Mouse (Mus musculus) ovary, postnatal 36 days (tissue): ENCODE results near the gene Ndufa11.

Source experiments
- DNase-seq: peaks from one replicate; pipeline ENCODE4 v3.0.0; 2022; ENCODE audit warnings: low spot score, mixed read lengths

Ndufa11 gene

DNA sequence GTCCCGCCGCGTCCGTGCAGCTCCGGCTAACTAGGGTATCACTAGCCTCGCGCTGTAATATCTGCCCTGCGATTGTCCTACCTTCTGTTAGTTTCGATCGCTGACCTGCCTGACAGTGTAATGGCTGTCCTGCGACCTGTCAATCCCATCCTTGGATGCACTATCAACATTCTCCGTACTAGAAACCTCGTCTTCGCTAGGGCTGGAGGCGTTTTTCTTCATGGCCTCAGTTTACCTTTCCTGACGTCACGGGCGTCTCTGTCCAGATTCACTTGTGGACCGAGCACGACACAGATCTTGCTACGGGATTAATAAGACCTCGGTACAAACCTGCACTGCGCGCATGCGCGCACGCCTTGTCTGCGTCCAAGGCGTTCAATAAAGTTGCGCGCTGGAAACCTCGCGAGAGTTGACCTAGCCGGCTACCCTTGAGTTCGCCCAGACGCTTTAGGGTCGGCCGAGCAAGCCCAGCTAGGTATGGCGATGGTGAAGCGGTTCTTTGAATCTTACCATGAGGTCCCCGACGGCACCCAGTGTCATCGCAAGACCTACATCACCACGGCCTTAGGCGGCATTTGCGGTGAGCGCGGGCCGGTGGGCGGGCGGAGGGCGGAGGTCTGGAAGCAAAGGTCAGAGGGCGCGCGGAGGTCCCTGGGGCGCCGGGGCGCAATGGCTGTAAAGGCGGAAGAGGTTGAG, at the start of gene Ndufa11, which contains the start of gene Vmac:
Ndufa11 (plus strand) TSS at position 405 of the 696 bp plus-strand sequence.
Vmac (minus strand) TSS at position 660 of the 696 bp plus-strand sequence.
- peak; percentile 93 for DNase-seq

DNA sequence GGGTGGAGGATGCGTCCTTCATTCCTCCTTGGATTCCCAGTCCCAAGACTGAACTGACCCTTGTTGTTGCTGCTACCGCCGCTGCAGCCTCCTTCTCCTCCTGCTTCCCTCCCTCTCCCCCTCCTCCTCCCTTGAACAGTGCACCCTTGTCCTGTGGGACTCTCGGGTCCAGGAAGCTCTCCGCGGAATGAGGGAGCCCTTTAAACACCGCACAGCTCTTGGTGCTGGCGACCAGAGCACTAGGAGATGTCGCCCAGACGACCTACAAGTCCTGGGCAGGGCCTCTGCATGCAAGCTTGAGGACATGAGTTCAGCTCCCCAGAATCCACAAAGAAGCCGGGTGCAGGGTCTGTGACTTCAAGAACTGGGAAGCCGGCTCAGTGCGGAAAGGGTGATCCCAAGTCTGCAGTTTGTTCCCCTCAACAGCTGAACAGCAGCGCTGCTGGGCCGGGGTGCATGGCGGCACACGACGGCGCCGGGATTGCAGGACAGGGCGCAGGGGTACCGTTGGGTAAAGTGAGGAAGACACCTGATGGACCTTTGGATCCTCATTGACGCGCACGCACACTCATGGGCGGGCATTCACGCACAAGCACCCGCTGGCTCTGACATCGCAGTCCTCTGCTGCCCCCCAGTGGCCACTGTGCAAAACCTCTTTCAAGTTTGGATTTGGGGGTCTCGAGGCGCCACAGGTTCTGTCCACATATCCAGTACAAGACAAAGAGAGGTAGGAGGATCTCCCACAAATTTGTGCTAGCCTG, 49.0 kb upstream of the Ndufa11 start:
- peak; percentile 81 for DNase-seq

DNA sequence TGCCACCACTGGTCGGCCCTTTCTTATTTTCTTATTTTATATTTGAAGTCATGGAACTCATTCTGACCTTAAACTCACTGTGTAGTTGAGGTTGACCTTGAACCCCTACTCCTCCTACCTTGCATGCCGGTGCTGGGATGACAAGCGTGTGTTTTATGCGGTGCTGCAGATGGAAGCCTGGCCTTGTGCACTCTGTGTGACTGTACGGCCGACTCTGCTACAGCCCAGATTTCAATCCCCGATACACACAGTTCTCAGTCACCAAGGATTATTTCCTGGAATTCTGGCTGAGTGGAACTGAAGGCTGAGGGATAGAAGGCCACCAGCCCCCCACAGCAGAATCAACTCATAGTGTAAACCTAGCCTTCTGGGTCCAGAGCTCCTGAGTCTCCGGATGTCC, 47.8 kb upstream of the Ndufa11 start:
- no peak for DNase-seq

DNA sequence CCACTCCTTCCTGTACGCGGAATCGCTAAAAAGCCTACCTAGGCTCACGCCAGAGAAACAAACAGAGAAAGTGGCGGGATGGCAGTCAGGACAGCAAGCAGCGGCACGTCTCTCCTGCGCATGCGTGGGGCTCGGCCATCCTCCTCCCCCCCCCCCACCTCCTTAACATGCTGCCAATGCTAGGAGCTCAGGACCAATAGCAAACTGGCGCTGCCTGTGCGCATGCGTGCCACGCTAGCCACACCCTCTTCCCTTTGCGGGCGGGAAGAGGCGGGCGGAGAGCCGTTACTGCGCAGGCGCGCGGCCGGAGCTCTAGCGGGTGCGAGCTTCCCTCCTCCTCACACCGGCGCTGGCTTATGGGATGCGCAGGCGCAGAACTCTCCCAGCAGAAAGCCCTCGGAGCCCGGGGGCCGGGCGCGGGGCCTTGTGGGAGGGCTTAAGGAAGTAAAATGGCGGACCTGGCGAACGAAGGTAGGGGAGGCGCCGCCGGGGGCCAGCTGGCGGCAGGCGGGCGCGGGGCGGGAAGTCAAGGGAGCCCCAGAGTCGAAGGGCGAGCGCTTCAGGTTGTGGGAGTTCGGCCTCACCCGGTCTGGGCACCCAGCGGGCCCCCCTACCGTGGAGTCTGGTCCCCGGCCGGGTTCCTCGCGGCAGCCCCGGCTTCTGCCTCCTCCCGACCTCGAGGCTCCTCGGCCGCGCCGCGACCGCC, 44.5 kb upstream of the Ndufa11 start, which contains the start of gene Ranbp3:
Ranbp3 (plus strand) TSS at position 354 of the 706 bp plus-strand sequence.
- DNase-seq = peak; percentile 100

DNA sequence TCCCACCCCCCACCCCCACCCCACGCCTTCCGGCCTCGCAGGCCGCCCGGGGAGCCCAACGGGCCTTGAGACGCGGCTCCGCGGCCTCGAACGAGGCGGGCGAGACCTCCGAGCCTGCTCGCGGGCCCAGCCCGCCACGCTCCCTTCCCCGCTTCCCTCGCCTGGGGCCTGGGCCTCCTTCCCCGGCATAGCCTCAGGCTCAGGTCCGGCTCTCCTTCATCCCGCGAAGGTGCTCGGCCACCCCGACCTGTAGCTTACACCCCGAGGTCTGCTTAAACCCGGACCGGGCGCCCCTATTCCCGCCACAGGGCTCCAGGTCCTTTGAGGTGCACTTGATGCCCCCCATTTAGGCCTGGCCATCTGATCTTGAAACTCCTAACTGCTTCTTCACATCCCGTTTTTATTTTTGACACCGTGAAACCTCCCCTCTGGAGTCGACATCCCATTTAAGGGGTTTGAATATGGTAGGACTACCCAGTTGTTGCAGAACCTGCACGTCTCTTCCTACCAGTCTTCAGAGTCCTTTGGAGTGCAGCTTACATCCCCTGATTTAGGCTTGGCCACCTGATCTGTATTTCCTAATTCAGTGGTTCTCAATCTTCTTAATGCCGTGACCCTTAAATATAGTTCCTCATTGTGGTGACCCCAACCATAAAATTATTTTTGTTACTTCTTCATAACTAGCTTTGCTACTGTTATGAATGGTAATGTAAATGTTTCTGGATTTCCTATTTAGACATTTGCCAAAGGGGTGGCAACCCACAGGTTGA, 43.7 kb upstream of the Ndufa11 start:
- no peak for DNase-seq

DNA sequence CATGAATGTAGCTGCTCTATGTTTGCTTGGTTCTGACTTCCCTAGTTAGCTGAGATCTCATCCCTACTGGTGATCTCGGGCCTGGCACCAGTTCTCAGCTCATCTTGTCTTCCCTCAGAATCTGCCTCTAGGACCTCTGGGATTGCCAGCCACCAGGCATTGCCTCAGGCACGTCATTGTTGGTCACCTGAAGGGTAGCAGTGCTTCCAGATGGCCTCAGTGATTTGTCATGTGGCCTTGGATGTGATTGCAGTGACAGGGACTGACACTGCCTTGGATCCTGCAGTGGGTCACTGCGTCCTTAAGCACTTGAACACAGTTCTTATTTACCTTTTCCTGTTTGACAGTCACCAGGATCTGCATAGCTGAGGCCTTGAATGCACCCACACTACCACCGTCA, 35.8 kb upstream of the Ndufa11 start:
- DNase-seq = no peak

DNA sequence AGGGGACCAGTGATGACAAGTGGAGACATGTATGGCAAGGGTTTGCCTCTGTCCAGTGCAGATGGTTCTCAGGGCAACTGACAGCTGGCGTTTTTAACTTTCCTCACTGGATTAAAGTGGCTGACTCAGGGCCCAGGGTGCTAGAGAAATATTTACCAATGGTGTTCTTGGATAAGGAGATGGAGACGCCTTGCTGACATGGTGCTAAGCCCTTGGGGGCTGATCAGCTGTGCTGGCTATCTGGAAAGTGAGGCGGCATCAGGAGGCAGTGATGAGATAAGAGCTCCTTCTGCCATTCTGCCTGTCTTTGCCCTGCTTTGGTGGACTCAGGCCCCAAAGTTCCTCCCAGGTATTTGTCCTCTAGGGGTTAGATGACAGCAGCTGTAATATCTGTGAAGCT, 34.7 kb upstream of the Ndufa11 start:
- no peak for DNase-seq

DNA sequence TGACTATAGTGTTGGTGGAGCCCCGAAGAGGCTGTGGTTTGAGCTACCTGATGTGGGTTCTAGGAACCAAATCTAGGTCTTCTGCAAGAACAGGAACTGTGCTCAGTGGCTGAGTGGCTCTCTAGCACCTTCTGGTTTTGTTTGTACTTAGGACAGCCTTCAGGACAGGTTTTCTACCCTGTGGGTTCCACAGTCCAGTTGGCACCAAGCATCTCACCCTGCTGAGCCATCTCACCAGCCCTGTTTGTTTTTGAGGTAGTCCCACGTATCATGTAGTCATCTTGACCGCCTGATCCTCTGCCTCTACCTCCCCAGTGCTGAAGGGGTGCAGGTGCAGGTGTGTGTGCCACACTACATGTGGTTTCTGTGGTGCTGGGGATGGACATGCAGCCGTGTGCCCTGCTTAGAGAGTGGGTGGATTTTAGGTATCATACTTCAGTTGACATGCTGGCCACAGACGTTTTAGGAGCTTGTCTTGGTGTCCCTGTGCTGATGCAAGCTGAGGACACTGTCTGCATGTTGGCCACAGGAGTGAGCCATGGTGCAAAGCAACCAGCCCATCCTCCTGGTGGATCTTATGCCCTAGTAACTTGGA, 33.9 kb upstream of the Ndufa11 start:
- DNase-seq = no peak

DNA sequence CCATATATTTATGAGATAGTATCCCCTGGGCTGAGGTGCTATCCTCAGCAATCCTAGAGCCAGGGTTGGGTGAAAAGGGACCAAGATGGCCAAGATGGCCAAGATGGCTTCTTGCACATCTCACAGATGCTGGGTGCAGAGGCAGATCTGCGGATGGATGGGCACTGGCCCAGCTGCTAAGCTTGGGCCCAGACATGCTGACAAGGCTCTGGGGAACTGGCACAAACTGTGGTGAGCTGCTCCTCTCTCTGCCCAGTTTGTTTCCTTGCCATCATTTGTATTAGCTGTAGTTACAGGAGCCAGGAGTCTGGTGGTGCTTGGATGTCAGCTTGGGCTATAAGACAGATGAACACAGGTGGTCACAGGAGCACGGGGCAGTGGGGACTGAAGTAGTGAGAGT, 32.9 kb upstream of the Ndufa11 start:
- no peak for DNase-seq

DNA sequence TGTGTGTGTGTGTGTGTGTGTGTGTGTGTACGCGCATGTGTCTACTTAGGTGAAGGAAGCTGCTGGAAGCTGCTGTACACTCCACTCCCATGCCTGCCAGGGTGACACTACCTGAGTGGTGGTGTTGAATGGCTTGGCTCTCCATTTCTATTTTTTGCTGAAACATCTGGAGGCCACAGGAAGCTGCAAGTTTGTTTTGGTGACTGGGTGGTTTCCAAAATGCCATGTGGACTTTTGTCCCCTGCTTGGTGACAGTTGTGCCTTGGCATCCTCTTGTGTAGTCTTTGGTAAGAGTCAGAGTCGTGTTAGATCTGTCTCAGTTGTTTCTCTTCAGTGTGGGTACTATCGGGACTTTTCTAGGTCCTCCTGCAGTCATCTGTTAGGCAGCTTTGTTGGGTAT, 30.8 kb upstream of the Ndufa11 start:
- no peak for DNase-seq

DNA sequence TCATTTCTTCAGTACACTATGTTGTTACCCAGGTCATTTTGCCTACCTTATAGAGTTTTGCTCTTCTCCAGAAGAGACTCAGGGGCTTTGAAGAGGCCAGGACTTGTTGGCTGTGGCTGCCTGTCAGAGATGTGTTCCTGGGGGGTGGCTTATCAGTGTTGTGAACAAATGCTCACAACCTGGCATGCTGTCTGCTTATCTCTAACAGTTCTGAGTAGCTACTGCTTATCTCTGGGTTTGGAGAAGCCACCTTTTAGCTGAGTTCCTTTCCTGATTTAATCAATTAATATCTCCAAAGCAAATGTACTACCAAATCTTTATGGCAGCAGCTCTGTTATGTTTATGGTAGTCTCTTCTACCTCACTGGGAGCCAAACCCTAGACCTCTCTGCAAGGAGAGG, 29.5 kb upstream of the Ndufa11 start:
- DNase-seq = no peak

DNA sequence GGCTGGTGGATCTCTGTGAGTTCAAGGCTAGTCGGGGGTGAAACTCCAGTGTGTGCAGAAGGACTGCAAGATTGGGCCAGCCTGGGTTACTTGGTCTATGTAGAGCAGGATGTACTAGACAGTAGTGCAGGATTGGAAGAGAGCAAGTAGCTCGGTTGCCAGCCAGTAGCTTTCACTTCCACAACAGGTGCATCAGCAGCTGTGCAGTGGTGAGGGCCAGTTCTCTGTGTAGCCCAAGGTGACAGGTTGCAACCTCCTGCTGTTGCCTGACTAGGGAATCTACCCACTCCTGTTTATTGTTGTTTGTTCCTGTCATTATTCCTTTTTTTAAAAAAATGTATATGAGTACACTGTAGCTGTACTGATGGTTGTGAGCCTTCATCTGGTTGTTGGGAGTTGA, 28.9 kb upstream of the Ndufa11 start:
- no peak for DNase-seq

DNA sequence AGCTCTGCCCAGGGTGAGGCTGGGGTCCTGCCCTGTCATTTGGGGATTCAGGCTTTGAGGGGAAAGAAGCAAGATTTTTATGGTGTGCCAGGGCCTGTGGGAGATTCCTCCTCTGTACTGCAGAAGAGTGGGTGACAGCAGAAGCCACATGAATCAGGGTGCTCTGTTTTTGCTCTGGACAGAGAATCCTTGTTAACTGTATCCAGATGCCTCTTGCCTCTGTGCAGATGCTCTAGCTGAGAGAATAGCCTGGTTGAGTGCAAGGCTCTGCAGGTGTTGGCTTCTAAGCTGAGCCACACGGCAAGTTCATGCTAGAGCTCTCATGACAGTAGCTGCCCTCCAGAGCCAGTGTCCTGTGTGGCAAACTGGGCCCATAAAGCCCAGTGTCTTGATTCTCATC, 24.2 kb upstream of the Ndufa11 start:
- no peak for DNase-seq

DNA sequence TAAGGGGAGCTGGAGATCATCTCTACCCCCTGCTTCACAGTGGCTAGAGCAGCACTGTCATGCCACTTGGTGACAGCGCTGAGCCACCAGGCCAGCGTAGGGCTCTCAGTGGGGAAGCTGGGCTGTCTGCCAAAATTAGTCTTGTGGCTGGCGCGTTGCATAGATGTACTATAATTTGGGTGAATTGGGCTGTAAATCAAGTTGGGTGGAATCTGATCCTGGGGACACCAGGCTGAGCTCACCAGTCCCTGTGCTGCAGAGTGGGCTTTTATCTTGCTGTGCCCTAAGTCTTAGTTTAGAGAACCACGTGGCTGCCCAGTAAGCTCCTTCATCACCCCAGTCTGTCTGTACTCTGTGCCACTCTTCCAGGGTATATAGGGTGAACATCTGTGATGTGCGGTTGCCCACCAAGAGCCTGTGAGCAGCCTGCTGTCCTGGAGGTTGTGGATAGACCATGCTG, 23.7 kb upstream of the Ndufa11 start:
- no peak for DNase-seq

DNA sequence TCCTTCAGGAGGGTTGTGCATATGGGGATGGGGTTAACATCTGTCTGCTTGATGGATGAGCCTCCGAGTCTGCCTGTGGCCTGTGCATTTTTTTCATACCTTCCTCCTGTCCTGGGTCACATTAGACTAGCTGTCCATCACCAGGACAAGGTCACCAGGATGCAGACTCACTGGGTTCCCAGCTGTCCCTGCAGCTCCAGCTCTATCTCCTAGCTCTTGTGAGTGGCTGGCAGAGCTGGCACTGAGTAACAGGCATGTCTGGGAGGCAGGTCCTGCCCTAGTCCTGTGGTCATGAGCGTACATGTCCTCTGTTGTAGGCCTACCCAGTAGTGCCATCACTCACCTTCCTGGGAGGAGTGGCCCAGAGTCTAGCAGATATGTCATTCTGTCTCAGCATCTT, 17.1 kb upstream of the Ndufa11 start:
- DNase-seq = no peak

DNA sequence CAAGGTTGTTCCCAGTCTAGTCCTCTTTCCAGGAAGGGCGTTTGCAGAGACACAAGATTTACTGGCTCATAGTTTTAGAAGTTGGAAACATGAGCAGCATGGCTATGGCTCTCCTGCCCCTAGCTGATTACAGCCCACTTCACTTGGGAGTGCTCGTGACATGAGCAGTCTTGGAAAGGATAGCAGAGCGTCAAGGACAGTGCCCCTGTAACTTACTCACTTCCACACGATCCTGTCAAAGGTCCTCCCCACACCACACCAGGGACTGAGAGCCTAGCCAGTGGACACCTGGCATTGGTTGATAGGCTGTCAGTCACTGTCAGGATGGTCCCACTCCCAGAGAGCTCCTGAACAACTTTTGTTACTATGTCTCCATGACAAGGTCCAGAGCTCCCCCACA, 14.5 kb upstream of the Ndufa11 start:
- DNase-seq = no peak

DNA sequence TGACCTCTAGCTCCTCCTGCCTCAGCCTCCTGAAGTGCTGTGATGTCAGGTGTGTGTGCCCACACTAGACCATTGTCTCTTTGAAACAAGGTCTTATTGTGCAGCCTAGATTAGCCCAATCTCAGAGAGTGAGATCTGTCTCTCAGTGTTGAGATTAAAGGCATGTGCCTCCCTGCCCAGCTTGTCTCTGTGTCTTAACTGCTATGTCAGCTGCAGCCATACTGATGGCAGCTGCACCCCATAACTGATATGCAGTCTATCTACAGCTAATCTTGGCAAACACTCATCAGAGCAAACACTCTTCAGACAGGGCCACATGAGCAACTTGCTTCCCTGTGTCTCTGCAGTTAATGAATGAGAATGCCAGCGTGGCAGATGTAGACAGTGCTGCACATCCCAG, 11.1 kb upstream of the Ndufa11 start:
- no peak for DNase-seq

DNA sequence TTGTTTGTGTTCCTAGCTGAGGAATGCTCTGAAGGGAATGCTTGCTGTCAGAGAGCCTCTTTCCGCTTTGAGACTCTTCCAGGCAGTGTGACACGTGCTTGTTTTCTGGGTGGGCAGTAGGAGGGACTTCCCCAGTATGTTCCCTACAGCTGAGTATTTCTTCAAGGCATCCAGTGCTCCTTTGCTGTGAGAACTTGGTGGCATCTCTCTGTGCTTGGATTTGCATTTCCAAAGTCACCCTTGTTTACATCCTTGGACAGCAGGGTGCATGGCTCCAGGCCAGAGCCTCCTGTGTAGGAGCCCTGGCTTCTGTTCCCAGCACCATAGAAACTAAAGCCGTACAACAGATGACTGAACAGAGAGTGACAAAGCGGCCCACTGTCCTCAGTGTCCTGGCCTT, 8.9 kb upstream of the Ndufa11 start:
- DNase-seq = no peak

DNA sequence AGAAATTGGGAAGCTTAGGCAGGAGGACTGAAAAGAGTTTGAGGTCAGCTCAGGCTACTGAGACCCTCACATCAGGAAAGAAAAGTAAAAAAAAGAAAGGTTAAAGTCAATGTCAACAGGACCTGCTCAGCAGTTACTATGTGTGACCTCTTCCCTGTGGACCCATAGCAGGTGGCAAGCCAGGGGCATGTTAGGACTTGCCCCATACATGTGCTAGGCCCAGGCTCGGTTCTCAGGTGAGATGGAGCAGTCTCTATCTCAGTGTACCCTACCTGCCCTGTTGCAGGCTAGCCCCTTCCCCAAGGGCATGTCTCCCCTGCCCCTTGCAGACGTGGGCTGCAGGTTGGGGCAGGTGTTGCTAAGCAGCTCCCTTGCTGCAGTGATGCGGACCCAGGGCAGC, 7.9 kb upstream of the Ndufa11 start:
- DNase-seq = no peak

DNA sequence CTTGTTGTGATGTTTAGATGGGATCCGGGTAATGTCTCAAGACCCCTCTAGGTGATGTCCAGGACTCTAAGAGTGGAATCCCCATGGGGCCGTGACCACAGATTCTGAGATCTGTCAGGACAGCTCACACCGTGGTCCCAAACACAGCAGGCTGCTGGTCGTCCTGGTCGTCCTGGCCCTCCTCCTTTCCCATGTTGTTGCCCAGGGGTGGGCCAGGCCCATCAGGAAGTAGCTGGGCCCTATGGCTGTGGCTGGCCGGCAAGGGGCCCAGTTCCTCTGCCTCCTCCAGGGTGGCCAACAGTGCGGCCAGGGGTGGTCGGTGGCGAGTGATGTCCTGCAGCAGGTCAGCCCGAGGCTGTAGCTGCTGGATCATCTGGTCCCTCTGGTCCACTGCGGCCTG, 2.2 kb upstream of the Ndufa11 start:
- DNase-seq = no peak

DNA sequence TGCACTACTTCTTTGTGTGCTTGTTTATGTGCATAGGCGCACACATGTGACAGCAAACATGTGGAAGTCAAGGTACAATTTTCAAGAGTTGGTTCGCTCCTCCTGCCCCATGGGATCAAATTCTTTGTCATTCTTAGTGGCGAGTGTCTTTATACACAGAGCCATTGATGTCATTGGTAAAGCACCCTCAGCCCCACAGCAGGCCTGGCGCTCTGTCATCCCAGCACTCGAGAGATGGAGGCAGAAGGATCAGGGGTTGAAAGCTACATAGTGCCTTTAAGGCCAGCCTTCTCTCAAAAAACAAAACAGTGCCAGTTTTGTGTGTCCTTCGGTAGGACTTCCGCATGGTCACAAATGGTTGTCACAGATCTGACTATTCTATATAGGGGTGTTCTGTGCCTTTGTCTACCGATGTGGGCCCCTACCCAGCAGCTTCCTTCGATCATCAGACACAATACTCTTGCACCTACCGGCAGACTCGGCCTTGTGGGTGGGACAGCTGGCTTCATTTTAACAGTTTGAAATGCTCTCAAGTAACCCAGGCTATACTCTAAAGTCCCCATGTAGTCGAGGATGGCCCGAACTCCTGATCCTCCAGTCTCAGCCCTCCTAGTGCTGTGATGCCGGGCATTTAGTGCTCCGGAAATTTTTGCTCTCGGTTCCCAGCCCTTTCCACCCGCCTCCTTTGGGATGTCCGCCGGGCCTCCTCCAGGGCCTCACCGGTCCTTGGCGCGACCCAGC, 1.5 kb upstream of the Ndufa11 start:
- DNase-seq = no peak
